Mouse (Mus musculus) ES-E14 (cell line): ENCODE measurements around the gene 1110059E24Rik. TPM values are rescaled to one million over a fixed set of nuclear protein-coding genes. Genes with fewer than 3 reads are reported as not detected.

Experiments used
- DNase-seq: peaks from one replicate; pipeline ENCODE4 v3.0.0-alpha.2; 2013; ENCODE audit warnings: low read depth, low spot score
- H3K27ac ChIP-seq: 2 replicates; pipeline ENCODE4 v1.5.1; 2012; ENCODE audit warnings: low read depth, mild to moderate bottlenecking, low read length, moderate library complexity, mixed read lengths; ENCODE audit not compliant: poor library complexity, insufficient read depth, severe bottlenecking
- H3K36me3 ChIP-seq: 2 replicates; pipeline ENCODE4 v1.6.1; 2012; ENCODE audit warnings: mild to moderate bottlenecking, low read length, moderate library complexity, mixed read lengths; ENCODE audit not compliant: control insufficient read depth, poor library complexity, insufficient read depth, severe bottlenecking
- H3K4me1 ChIP-seq, 2 experiments: fragments of 150-350 bp in 1 of 2; sonication (generic) in 1 of 2; 2 replicates each; pipeline ENCODE4 v1.6.1; 2012; ENCODE audit warnings: low read length in 2 of 2, mild to moderate bottlenecking in 1 of 2, mixed read lengths in 1 of 2; ENCODE audit not compliant: control insufficient read depth in 2 of 2, insufficient read depth in 2 of 2, poor library complexity in 1 of 2
- H3K4me3 ChIP-seq, 2 experiments: fragments of 150-350 bp in 1 of 2; sonication (generic) in 1 of 2; 2 replicates each; pipeline ENCODE4 v1.5.1; 2012; ENCODE audit warnings: low read length in 2 of 2, low read depth in 1 of 2, mild to moderate bottlenecking in 1 of 2, mixed read lengths in 1 of 2; ENCODE audit not compliant: insufficient read depth in 1 of 2, poor library complexity in 1 of 2, severe bottlenecking in 1 of 2
- H3K9ac ChIP-seq: 2 replicates; pipeline ENCODE4 v1.6.1; 2012; ENCODE audit warnings: low read depth, mild to moderate bottlenecking, low read length, mixed read lengths; ENCODE audit not compliant: poor library complexity, insufficient read depth, severe bottlenecking
- H3K9me3 ChIP-seq: fragments of 150-350 bp; sonication (generic); 2 replicates; pipeline ENCODE4 v1.6.1; 2012; ENCODE audit warnings: low read depth, mild to moderate bottlenecking, low read length; ENCODE audit not compliant: control insufficient read depth, insufficient read depth
- CHD2 ChIP-seq: IDR thresholded peaks from 2 replicates; pipeline ENCODE4 v1.6.1; 2014; ENCODE audit warnings: mild to moderate bottlenecking, low read depth, low read length, inconsistent platforms
- HCFC1 ChIP-seq: IDR thresholded peaks from 2 replicates; pipeline ENCODE4 v1.6.1; 2012; ENCODE audit warnings: low read length, inconsistent platforms, borderline replicate concordance; ENCODE audit not compliant: insufficient read depth
- MAFK ChIP-seq: IDR thresholded peaks from 2 replicates; pipeline ENCODE4 v1.6.1; 2014; ENCODE audit warnings: mild to moderate bottlenecking, low read depth, low read length, inconsistent platforms; ENCODE audit not compliant: insufficient read depth
- ZC3H11A ChIP-seq: IDR thresholded peaks from 2 replicates; pipeline ENCODE4 v1.6.1; 2012; ENCODE audit warnings: low read depth, mild to moderate bottlenecking, inconsistent platforms, low read length, borderline replicate concordance
- ZNF384 ChIP-seq: IDR thresholded peaks from 2 replicates; pipeline ENCODE4 v1.6.1; 2012; ENCODE audit warnings: low read depth, low read length, inconsistent platforms
- in situ Hi-C, 2 experiments: fragments of 600-800 bp; cut with MboI; formaldehyde crosslinking; loops; one replicate each; pipeline ENCODE4 v1.15.1; 2025; ENCODE audit warnings: low sequenced_read_pairs in 2 of 2, inconsistent platforms in 1 of 2; ENCODE audit not compliant: unreplicated experiment in 2 of 2
- total RNA-seq: library from RNA; depleted of rRNA; stranded (reverse); fragments of 300-350 nt; gene quantifications from 2 replicates; pipeline ENCODE4 v1.2.3, GENCODE M21; 2012; rRNA removed

The 1110059E24Rik gene
- total RNA-seq = 34.6 and 38.9 TPM in 2 replicates

- Histone ChIP-seq H3K9me3 (no peaks in the 10 kb centered on the region), H3K4me3 (peak within 1 kb of the TSS; percentile 78 to 99), H3K9ac (peak within 1 kb of the TSS; percentile 96), H3K36me3 (no peaks in the 10 kb centered on the region; the same call in 1 of the 2 replicates), H3K27ac (peak within 1 kb of the TSS; percentile 79), H3K4me1 (peaks cover 8 to 9% of the 10 kb centered on the region in 2 experiments; a peak in 3 of 4 replicates)
- in situ Hi-C loops = no loop called here
- DNase-seq = peak; percentile 95
- TF ChIP-seq MAFK (no peak), CHD2 (peak; percentile 71; the same call in 1 of the 2 replicates), ZNF384 (no peak), HCFC1 (peak; percentile 81), ZC3H11A (no peak)
Measured at GRCm38 (mm10) chr19:21652285-21653171, at the start of gene 1110059E24Rik. Gene 1110059E24Rik (minus strand): TSS chr19:21652976.

GRCm38 (mm10) chr19:21680986-21681385 lies 28.2 kb upstream of the 1110059E24Rik start:
- H3K9me3 ChIP-seq = no peaks in the 10 kb centered on the region
- in situ Hi-C loops = no loop called here
- 0 out of 4 replicates have a peak, but pooled peaks cover 0 to 4% of the 10 kb centered on the region in 2 experiments for H3K4me1 ChIP-seq
- no peak overlapping the region for H3K4me3 ChIP-seq
- H3K27ac ChIP-seq = no peak overlapping the region
- H3K36me3 ChIP-seq = peaks cover 6% of the 10 kb centered on the region; the same call in 1 of the 2 replicates
- H3K9ac ChIP-seq = no peak overlapping the region
- TF ChIP-seq MAFK (no peak), ZC3H11A (no peak), CHD2 (no peak), ZNF384 (no peak), HCFC1 (no peak)
- no peak for DNase-seq

GRCm38 (mm10) chr19:21680091-21680490 lies 27.3 kb upstream of the 1110059E24Rik start:
- H3K9me3 ChIP-seq = no peaks in the 10 kb centered on the region
- no peak overlapping the region for H3K4me3 ChIP-seq
- DNase-seq = no peak
- no peak for TF ChIP-seq ZC3H11A
- TF ChIP-seq CHD2 = no peak
- TF ChIP-seq HCFC1 = no peak
- TF ChIP-seq MAFK = no peak
- TF ChIP-seq ZNF384 = no peak
- H3K9ac ChIP-seq = no peak overlapping the region
- H3K4me1 ChIP-seq = 0 out of 4 replicates have a peak, but pooled peaks cover 0 to 6% of the 10 kb centered on the region in 2 experiments
- H3K27ac ChIP-seq = no peak overlapping the region
- peaks cover 6% of the 10 kb centered on the region; the same call in 1 of the 2 replicates for H3K36me3 ChIP-seq
- in situ Hi-C loops = no loop called here

- Histone ChIP-seq H3K9ac (peak overlapping the region; percentile 99), H3K9me3 (no peaks in the 10 kb centered on the region), H3K27ac (peak overlapping the region; percentile 92), H3K4me3 (peak overlapping the region; percentile 85 to 98), H3K4me1 (peaks cover 0 to 3% of the 10 kb centered on the region in 2 experiments; a peak in 1 of 4 replicates), H3K36me3 (peaks cover 2% of the 10 kb centered on the region; the same call in 1 of the 2 replicates)
- TF ChIP-seq CHD2 (no peak), ZC3H11A (no peak), ZNF384 (no peak), MAFK (no peak), HCFC1 (no peak)
- peak; percentile 51 for DNase-seq
- in situ Hi-C loops = no loop called here
Measured at GRCm38 (mm10) chr19:21674354-21675096, 21.7 kb upstream of the 1110059E24Rik start.
